Mouse (Mus musculus) 3T3-L1 (cell line): ENCODE measurements at regions not wholly inside any gene's neighbourhood (a gene's known extent, or its start where the extent isn't known, plus 50 kb on each side); places are given as distances from the start of the nearest gene placed in this dataset.
"Not testable (repeated sequence)": the region's sequence is repeated elsewhere in the genome, so short reads cannot be mapped to it uniquely, and the experiment has no call there.

Experiments
- DNase-seq: peaks from one replicate; pipeline ENCODE4 v3.0.0-alpha.2; 2015; ENCODE audit warnings: low read depth, low spot score

DNA sequence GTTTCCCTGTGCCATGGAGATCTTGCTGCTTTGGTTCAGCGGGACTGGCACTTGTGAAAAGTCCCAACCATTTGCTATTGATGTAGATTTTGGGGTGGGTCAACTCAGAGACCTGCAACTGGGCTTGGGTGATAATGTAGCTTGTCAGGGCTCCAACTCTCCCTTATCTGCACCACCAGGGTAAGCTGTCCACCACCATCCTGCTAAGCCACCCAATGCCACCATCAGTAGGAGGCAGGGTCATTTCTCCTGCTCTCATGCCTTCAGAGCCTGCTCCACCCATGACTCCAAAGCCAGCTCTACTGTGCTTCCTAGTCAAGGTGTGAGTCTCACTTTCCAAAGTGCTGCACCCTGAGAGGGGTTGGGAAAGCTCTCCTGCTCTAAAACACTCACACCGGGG is 776.2 kb downstream of the Diaph2 start:
- no peak for DNase-seq

DNA sequence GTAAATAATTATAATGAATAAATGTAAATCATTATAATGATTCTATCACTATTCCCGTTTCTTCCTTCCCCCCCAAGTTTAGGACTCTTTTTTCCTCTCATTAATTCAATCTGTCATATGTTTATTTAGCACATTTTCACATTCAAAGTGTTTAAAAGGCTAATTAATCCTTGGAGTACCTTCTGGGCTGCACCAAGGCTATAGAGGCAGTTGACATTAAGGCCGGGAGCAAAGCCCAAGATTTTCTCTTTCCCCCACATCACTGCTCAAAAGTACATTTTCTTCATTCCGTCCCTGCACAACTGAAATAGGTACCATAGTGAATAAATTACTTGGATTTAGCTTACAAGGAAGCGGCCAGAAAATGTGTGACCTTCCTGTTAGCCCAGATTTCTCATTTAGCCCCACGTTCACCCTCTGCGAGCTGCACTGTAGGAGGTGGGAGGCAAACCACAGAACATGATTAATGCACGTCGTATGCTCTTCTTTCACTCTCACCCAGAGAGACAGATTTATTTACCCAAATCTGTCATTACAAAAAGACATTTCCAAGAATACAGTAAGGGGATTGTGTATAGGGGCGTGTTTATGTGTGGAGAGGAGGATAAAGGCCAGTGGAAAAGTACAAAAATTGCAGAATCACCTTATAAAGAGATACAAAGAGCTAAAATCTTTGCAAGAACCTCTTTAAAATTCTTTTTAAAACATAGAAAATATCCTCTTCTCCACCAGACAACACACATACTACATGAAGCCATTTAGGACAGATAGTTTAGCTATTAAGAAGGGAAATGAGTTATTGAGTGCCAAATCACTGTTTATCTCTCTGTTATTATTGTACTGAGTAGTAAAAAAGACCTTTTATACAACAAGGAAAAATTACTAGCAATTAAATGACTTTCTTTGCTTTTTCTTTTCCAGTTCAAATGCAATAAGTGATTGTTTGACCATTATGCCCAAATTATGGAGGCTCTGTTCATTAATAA is 783.9 kb downstream of the Diaph2 start:
- DNase-seq: peak; percentile 66

DNA sequence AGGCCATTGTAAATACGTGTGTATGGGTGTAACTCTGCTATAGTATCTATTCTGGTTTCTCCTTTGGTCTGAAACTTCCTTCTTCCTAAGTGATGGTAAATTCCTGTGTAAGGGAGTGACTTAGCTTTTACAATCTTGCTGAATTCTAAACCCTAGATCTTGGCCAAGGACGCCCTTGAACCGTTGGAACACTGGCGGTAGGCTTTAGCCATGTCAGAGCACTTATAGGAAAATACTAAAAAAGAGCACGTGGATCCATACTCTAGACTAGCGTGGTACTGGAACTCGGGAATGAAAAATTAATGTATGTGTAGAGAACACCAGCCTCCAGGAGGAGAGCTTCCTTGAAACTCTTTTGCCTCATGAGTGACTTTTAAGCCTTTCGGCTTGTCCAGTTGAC is 789.2 kb downstream of the Diaph2 start:
- DNase-seq: not testable (repeated sequence)

DNA sequence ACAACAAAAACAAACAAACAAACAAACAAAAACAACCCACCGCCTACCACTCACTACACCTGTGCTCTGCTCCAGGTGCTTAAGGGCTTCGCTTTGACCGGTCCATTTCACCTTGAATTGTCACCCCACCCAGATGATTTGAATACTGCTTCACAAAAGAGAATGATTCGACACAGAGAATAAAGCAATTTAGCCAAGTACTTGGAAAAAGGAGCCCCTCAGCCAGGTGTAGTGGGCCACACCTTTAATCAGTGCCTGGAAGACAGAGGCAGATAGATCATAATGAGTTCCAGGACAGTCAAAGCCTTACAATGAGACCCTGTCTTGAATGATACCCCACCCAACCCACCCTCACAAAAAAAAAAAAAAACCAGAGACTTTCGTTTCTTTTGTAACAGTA is 798.5 kb downstream of the Diaph2 start:
- no peak for DNase-seq

DNA sequence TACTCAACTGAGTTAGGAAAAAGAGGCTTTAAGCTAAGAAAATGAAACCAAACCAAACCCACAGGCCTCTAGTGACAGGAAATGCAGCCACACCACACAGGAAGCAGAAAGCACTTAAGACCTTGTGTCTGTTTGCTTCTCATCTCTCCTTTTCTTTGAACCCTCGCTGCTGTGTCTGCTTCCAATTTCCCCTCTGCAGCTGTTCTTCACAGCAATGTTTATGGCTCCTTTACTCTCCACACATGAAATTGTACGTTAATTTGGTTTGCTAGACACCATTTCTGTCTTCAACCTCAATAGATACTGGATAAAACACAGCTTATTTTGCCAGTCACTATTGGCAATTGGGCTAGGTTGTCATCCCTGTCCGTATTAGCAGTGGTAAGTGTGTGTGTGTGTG is 799.7 kb downstream of the Diaph2 start:
- no peak for DNase-seq

DNA sequence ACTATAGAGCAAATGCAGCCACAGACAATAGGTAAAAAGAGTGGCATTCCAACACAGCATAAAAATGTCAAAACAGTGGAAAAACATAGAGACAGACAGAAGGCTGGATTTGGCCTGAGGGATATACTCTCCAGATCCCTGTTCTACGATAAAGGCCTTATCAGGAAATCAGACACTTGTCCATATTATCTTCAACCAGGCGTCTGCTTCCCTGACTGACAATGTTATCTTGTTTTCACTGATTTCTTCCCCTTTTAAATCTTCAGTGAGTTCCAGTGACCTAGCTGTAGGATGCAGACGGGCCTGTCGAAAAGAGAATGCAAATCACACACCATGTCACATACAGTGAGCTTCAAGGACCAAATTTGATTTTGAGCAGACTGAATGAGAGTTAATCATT is 800.4 kb downstream of the Diaph2 start:
- no peak for DNase-seq

DNA sequence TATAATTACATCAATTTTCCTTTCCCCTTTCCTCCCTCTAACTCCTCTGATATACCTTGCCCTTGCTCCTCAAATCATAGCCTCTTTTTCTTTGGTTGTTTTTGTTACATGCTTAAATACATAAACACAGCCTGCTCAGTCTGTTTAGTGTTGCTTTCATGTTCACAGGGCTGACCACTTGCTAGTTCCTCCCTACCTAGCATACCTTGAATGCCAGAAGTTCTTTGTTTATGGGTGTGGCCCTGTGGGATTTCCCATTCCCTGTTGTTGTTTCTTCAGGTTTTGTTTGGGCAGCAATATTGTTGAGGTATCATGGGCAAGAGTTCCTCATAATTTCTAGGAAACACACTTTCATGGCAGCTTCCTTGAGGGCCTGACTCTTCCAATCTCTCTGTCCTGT is 807.7 kb downstream of the Diaph2 start:
- no peak for DNase-seq

DNA sequence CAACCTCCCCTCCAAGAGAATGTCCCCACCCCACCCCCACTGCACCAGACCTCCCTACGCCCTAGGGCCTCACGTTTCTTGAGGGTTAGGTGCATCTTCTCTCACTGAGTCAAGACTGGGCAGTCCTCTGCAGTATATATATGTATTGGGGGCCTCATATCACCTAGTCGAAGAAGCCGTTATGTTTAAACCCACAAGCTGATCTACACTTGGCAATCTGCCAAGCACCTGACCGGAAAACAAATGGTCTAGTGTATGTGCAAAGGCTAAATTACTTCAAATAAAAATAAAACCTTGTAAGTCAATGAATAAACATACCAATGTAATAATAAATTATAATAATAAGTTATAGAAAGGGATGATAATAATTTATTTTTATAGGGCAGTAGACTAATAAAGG is 828.2 kb downstream of the Diaph2 start:
- DNase-seq: no peak

DNA sequence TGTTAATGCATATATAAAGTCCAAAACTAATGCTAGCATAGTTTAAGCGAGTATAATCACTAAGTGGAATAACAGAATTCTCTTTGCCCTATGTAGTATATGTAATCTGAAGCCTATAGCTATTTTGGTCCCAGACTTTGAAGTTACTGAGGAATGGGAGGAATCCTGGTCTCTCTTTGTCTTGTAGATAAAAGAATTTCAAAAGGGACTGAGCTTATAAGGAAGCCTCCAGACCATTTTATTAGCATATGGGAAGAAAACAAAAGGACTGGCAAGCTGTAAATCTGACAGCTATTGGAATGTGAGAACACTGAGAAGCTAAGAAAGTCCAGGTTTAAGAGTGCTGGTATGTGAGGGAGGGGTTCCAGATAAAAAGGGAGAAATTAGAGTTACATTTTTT is 847.1 kb downstream of the Diaph2 start:
- no peak for DNase-seq

DNA sequence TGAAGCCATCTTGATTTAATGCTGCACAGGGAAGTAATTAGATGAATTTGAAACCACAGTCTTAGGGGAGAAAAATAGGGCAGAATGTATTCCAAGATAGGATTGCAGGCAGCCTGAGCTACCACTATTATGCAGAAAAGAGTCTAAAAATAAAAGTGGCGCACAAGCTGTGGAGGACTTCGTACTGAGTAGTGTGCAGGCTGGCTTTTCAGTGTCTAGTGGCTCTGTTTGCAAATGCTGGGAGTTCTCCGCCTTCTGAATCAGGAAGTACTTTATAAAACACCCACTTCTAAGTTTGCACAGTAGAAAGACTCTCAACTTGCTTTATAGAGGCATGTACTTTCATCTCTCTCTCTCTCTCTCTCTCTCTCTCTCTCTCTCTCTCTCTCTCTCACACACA is 852.4 kb downstream of the Diaph2 start:
- no peak for DNase-seq

DNA sequence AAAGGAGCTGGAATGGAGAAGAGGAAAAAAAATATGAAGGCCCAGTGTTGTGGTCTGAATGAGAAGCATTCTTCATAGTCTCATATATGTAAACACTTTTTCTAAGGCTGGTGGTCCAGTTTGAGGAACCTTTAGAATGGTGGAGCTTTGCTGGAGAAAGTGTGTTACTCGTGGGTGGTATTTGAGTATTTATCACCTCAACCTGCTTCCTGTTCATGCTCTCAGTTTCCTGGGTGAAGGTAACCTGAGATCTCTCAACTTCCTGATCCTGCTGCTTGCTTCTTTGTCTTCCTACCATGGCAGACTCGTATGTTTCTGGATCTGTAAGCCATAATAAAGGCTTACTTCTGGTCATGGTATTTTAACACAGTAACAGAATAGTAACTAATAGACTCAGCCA is 889.0 kb downstream of the Diaph2 start:
- DNase-seq: no peak

DNA sequence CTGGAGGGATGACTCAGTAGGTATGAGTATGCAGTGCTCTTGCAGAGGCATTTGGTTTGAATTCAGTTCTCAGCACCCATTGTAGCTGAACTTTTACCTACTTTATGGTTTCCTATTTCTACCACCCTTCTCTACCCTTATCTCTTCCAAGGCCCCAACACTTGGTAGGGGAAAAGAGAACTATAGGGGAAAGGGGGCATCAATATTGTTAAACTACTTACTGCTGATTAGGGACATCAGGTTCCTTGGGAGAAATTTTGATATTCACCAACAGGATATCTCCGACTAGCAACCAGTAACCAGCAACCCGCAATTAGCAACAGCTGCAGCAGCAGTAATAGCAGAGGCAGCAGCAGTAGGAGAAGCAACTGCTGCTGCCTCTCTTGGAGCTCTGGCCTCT is 906.3 kb downstream of the Diaph2 start:
- DNase-seq: no peak

DNA sequence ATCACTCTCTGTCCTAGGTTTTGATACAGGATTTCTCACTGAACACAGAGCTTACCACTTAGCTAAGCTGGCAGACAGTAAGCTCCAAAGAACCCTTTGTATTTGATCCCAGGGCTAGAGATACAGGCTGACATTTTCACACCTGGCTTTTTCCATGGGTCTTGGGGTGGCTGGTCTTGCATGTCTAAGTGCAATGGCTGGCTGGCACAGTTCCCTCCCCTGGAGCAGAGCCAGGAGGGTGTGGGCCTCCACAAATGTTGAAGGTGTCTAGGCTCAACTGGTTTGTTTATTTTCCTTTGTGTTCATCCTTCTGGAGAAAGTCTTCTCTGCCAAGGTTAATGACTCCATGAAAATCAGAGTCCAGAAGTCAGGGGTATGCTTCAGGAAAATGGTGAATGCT is 934.8 kb downstream of the Diaph2 start:
- DNase-seq: no peak

DNA sequence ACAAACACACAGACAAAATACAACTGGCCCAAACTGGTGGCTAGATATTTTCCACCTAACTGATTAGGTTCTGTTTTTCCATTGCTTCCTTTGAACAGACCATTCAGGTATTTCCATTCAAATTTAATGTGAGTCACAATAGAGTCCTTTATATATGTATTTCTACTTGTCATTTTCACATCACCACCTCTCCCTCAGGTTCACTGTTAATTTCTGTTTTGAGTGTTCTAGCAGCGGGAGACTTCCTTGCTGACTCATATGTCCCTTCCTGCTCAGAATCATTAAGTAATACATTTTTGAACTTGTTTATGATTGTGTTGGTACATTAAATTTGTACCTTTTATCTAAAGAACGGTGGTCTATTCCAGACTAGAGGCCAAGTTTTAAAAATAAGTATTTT is 959.4 kb downstream of the Diaph2 start:
- no peak for DNase-seq

DNA sequence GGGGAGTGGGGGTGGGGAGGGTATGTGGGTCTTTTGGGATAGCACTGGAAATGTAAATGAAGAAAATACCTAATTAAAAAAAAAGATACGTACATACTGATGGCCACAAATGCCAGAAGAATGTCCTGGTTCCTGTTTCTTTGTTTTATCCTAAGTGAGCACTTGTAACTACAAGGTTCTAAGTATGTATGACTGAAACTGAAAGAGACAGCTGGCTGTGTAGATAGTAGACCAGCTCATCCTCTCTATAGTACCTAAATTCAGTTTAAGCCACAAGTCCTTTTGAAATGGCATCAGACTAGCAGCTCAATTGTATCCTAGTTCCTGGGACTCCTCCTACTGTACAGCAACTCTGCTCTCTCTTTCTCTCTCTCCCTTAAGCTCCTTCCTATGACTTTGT is 994.6 kb downstream of the Diaph2 start:
- not testable (repeated sequence) for DNase-seq
